Mouse (Mus musculus) liver, embryonic 14.5 days (tissue): ENCODE data around the gene Akap13. TPM values are rescaled to one million over a fixed set of nuclear protein-coding genes. Genes with fewer than 3 reads are reported as not detected.

ENCODE experiments used
- ATAC-seq: fragments of 200-750 bp; cut with Nextera tagmentation; 2 replicates; pipeline ENCODE4 v1.8.0; 2017; ENCODE audit warnings: moderate number of reproducible peaks, mild to moderate bottlenecking, moderate library complexity; ENCODE audit not compliant: insufficient read depth
- DNase-seq, 3 experiments: peaks; one replicate each; pipeline ENCODE4 v3.0.0-alpha.2; 2012 to 2013; ENCODE audit warnings: low read depth in 3 of 3, low spot score in 3 of 3
- H3K27ac ChIP-seq: fragments of 300-500 bp; sonication (generic); 2 replicates; pipeline ENCODE4 v1.5.1; 2014; ENCODE audit warnings: moderate library complexity, mild to moderate bottlenecking, control low read depth, inconsistent platforms
- H3K27me3 ChIP-seq: fragments of 300-500 bp; sonication (generic); 2 replicates; pipeline ENCODE4 v1.6.1; 2014; ENCODE audit warnings: mild to moderate bottlenecking, low read length, moderate library complexity; ENCODE audit not compliant: control insufficient read depth, insufficient read depth
- H3K36me3 ChIP-seq: fragments of 300-500 bp; sonication (generic); replicated peaks from 2 replicates; pipeline ENCODE4 v1.6.1; 2014; ENCODE audit warnings: low read depth; ENCODE audit not compliant: control insufficient read depth, insufficient read depth
- H3K4me1 ChIP-seq, 2 experiments: fragments of 200-500 bp in 1 of 2; fragments of 300-500 bp in 1 of 2; sonication (generic) in 1 of 2; replicated peaks; 2 replicates each; pipeline ENCODE4 v1.6.1; 2012 to 2014; ENCODE audit warnings: antibody characterized with exemption in 1 of 2, inconsistent platforms in 1 of 2, low read length in 1 of 2; ENCODE audit not compliant: control insufficient read depth in 2 of 2, insufficient read depth in 2 of 2
- H3K4me2 ChIP-seq: fragments of 300-500 bp; sonication (generic); 2 replicates; pipeline ENCODE4 v1.6.1; 2014; ENCODE audit warnings: low read depth, mild to moderate bottlenecking, control low read depth, moderate library complexity
- H3K4me3 ChIP-seq, 2 experiments: fragments of 200-500 bp in 1 of 2; fragments of 300-500 bp in 1 of 2; sonication (generic) in 1 of 2; 2 replicates each; pipeline ENCODE4 v1.5.1; 2012 to 2014; ENCODE audit warnings: low read depth in 2 of 2, low read length in 2 of 2, mild to moderate bottlenecking in 2 of 2, control low read depth in 1 of 2, inconsistent platforms in 1 of 2, moderate library complexity in 1 of 2; ENCODE audit not compliant: insufficient read depth in 1 of 2
- H3K9ac ChIP-seq: fragments of 300-500 bp; sonication (generic); replicated peaks from 2 replicates; pipeline ENCODE4 v1.6.1; 2014; ENCODE audit warnings: mild to moderate bottlenecking, control low read depth, moderate library complexity
- H3K9me3 ChIP-seq: fragments of 300-500 bp; sonication (generic); 2 replicates; pipeline ENCODE4 v1.6.1; 2016; ENCODE audit warnings: low read length, mixed read lengths; ENCODE audit not compliant: control insufficient read depth
- CTCF ChIP-seq: IDR thresholded peaks from 2 replicates; pipeline ENCODE4 v1.5.1; 2016; ENCODE audit warnings: antibody characterized with exemption, low read depth, control low read depth
- EP300 ChIP-seq: IDR thresholded peaks from 2 replicates; pipeline ENCODE4 v1.6.1; 2016; ENCODE audit warnings: antibody characterized with exemption, low read depth
- WGBS: fragments of 180-500 bp; shearing (Covaris S2); extraction: QIAGEN DNeasy Blood & Tissue Kit; methylation state at CpG from one replicate; pipeline ENCODE4 v1.1.7; 2014; ENCODE audit not compliant: insufficient replicate concordance; 5-methylcytosine and 5-hydroxymethylcytosine counted together
- polyA plus RNA-seq, 2 experiments: library from polyadenylated mRNA; depleted of rRNA in 1 of 2; stranded (reverse) in 1 of 2; unstranded in 1 of 2; fragments of >200 nt; fragmentation: Nextera tagmentation in 1 of 2; extraction: Ambion mirVana in 1 of 2; gene quantifications; 2 replicates each; pipeline versions ENCODE4 v1.2.1 to v1.2.3; 2012 to 2014

Akap13 gene
- polyA plus RNA-seq, 2 experiments: 9.0 to 28.1 TPM

GRCm38 (mm10) chr7:75725899-75726298, 270.6 kb downstream of the Akap13 start:
- TF ChIP-seq CTCF (no peak), EP300 (no peak)
- no peak for ATAC-seq
- 39% methylated on average over 6 of the region's 6 CpGs for WGBS
- Histone ChIP-seq H3K36me3 (peaks cover 64% of the 10 kb centered on the region), H3K27ac (no peak overlapping the region), H3K9ac (no peak overlapping the region), H3K4me2 (no peak overlapping the region), H3K27me3 (no peaks in the 10 kb centered on the region), H3K4me3 (no peak overlapping the region), H3K9me3 (no peaks in the 10 kb centered on the region), H3K4me1 (no peaks in the 10 kb centered on the region)
- no peak for DNase-seq

GRCm38 (mm10) chr7:75726867-75727266, 271.5 kb downstream of the Akap13 start:
- H3K27me3 ChIP-seq: no peaks in the 10 kb centered on the region
- H3K27ac ChIP-seq: no peak overlapping the region
- H3K4me1 ChIP-seq: no peaks in the 10 kb centered on the region
- 93% methylated on average over 9 of the region's 9 CpGs for WGBS
- H3K9ac ChIP-seq: no peak overlapping the region
- H3K36me3 ChIP-seq: peaks cover 69% of the 10 kb centered on the region
- H3K9me3 ChIP-seq: no peaks in the 10 kb centered on the region
- DNase-seq: no peak
- H3K4me3 ChIP-seq: no peak overlapping the region
- TF ChIP-seq CTCF (no peak), EP300 (no peak)
- ATAC-seq: no peak
- no peak overlapping the region for H3K4me2 ChIP-seq

- no peak for DNase-seq
- peaks cover 67% of the 10 kb centered on the region for H3K36me3 ChIP-seq
- ATAC-seq: no peak
- TF ChIP-seq EP300 (no peak), CTCF (no peak)
- no peak overlapping the region for H3K4me3 ChIP-seq
- no peak overlapping the region for H3K27ac ChIP-seq
- no peaks in the 10 kb centered on the region for H3K27me3 ChIP-seq
- H3K9me3 ChIP-seq: no peaks in the 10 kb centered on the region
- 80% methylated on average over 7 of the region's 7 CpGs for WGBS
- H3K4me1 ChIP-seq: no peaks in the 10 kb centered on the region
- H3K9ac ChIP-seq: no peak overlapping the region
- H3K4me2 ChIP-seq: no peak overlapping the region
Observed at GRCm38 (mm10) chr7:75729652-75730051, 274.3 kb downstream of the Akap13 start.

- H3K4me1 ChIP-seq: no peaks in the 10 kb centered on the region
- no peaks in the 10 kb centered on the region for H3K9me3 ChIP-seq
- WGBS: 84% methylated on average over 12 of the region's 12 CpGs
- DNase-seq (no peak), ATAC-seq (no peak)
- H3K27ac ChIP-seq: no peak overlapping the region
- no peaks in the 10 kb centered on the region for H3K27me3 ChIP-seq
- no peak overlapping the region for H3K9ac ChIP-seq
- H3K4me3 ChIP-seq: no peak overlapping the region
- no peak overlapping the region for H3K4me2 ChIP-seq
- TF ChIP-seq CTCF (no peak), EP300 (no peak)
- peaks cover 71% of the 10 kb centered on the region for H3K36me3 ChIP-seq
Observed at GRCm38 (mm10) chr7:75730216-75730615, 274.9 kb downstream of the Akap13 start.

- no peaks in the 10 kb centered on the region for H3K4me1 ChIP-seq
Observed at GRCm38 (mm10) chr7:75731951-75732350, 276.6 kb downstream of the Akap13 start.

More at GRCm38 (mm10) chr7:75731951-75732350, 276.6 kb downstream of the Akap13 start:
- Histone ChIP-seq H3K27ac (no peak overlapping the region), H3K9me3 (no peaks in the 10 kb centered on the region), H3K27me3 (no peaks in the 10 kb centered on the region), H3K4me3 (no peak overlapping the region), H3K4me2 (no peak overlapping the region), H3K36me3 (peaks cover 69% of the 10 kb centered on the region), H3K9ac (no peak overlapping the region)
- DNase-seq (no peak), ATAC-seq (no peak)
- no peak for TF ChIP-seq CTCF
- no peak for TF ChIP-seq EP300
- WGBS: 84% methylated on average over 2 of the region's 2 CpGs
